Mouse (Mus musculus) heart, adult 8-10 months (tissue): ENCODE measurements around the gene Rfx8. TPM values are rescaled to one million over a fixed set of nuclear protein-coding genes. Genes with fewer than 3 reads are reported as not detected.

Experiments used
- DNase-seq: peaks from one replicate; pipeline ENCODE4 v3.0.0; 2022; ENCODE audit warnings: low spot score
- total RNA-seq, 4 experiments: library from RNA; stranded (reverse); gene quantifications; 2 replicates each; pipeline ENCODE4 v1.2.4; 2022

Gene Rfx8
- total RNA-seq, 4 experiments from 2014 or later, result 0.16 to 0.23 (median 0.19) TPM

- no peak for DNase-seq
Measured at GRCm38 (mm10) chr1:39734881-39735280, 14.1 kb upstream of the Rfx8 start.

- DNase-seq, result peak; percentile 61
Measured at GRCm38 (mm10) chr1:39734311-39734710, 13.5 kb upstream of the Rfx8 start.

- DNase-seq, result no peak
Measured at GRCm38 (mm10) chr1:39733876-39734275, 13.1 kb upstream of the Rfx8 start.

- no peak for DNase-seq
Measured at GRCm38 (mm10) chr1:39732081-39732480, 11.3 kb upstream of the Rfx8 start.

- no peak for DNase-seq
Measured at GRCm38 (mm10) chr1:39731543-39731942, 10.7 kb upstream of the Rfx8 start.

GRCm38 (mm10) chr1:39730868-39731267 is 10.1 kb upstream of the Rfx8 start:
- no peak for DNase-seq

- no peak for DNase-seq
Measured at GRCm38 (mm10) chr1:39729919-39730318, 9.1 kb upstream of the Rfx8 start.

- DNase-seq, result no peak
Measured at GRCm38 (mm10) chr1:39721351-39721726, 542 bp upstream of the Rfx8 start.

GRCm38 (mm10) chr1:39720186-39720585 is 611 bp downstream of the Rfx8 start:
- no peak for DNase-seq

GRCm38 (mm10) chr1:39715551-39715950 is 5.2 kb downstream of the Rfx8 start:
- DNase-seq, result no peak

GRCm38 (mm10) chr1:39714729-39715128 is 6.1 kb downstream of the Rfx8 start:
- DNase-seq, result no peak

GRCm38 (mm10) chr1:39713842-39714658 is 6.7 kb downstream of the Rfx8 start:
- DNase-seq, result peak; percentile 89

GRCm38 (mm10) chr1:39713300-39713699 is 7.5 kb downstream of the Rfx8 start:
- no peak for DNase-seq

GRCm38 (mm10) chr1:39712261-39712660 is 8.5 kb downstream of the Rfx8 start:
- peak; percentile 54 for DNase-seq

- DNase-seq, result peak; percentile 52
Measured at GRCm38 (mm10) chr1:39710604-39711003, 10.2 kb downstream of the Rfx8 start.

GRCm38 (mm10) chr1:39710016-39710415 is 10.8 kb downstream of the Rfx8 start:
- no peak for DNase-seq

- no peak for DNase-seq
Measured at GRCm38 (mm10) chr1:39708778-39709177, 12.0 kb downstream of the Rfx8 start.

GRCm38 (mm10) chr1:39702216-39703046 is 18.4 kb downstream of the Rfx8 start:
- no peak for DNase-seq

- DNase-seq, result no peak
Measured at GRCm38 (mm10) chr1:39701274-39701602, 19.6 kb downstream of the Rfx8 start.

GRCm38 (mm10) chr1:39700599-39701273 is 20.1 kb downstream of the Rfx8 start:
- DNase-seq, result no peak

- peak; percentile 42 for DNase-seq
Measured at GRCm38 (mm10) chr1:39698456-39698855, 22.3 kb downstream of the Rfx8 start.

GRCm38 (mm10) chr1:39695198-39695597 is 25.6 kb downstream of the Rfx8 start:
- no peak for DNase-seq
